Comparison of ENCODE assay signal across 18 mouse cellular contexts in the genomic region with DNA sequence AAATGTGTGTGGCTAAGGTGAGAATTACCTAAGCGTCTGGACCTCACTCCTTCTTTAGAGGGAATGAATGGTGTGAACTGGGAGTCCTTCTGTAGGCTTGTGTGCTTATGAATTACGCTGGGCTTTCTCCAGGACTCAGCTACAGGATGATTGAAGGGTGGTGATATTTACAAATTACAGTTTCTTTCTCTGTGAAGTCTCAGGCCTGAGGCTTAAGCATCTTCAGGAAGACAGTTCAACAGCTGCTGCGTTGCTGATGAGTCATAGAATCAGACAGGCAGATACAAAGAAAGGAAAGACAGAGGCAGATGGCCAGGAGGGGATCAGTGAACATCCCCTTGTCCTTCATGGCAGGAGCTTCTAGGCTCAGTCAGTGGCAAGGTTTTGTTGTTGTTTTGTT.
DNase-seq lines count a peak whose midpoint lies in the region; ATAC-seq lines count a peak whose summit lies in the region.
"Had no signal": no experiment of that assay in that cellular context is flagged by ENCODE, and none has a peak within 500 bp of the region (broad histone marks: within the 10 kb centered on the region; RNA-seq: fewer than 3 reads in every experiment).

No protein-coding gene starts in this region.

- DNase-seq in frontal cortex, postnatal 25 days (ENCODE audit: low spot score in 2 of 2), result no peak
- DNase-seq in right cerebral cortex, adult 18-20 months, result peak; percentile 14
- no peak for DNase-seq in right cerebral cortex, postnatal 36 days (ENCODE audit: low spot score in 2 of 2)
- no peak for DNase-seq in yolk sac, embryonic 10.5 days (ENCODE audit: low spot score)
- DNase-seq: adrenal gland, postnatal 14 days; kidney, adult 2 months; kidney, postnatal 36 days had no signal

- H3K4me2 ChIP-seq in hindbrain, embryonic 12.5 days (replicated peaks), result no peak overlapping the region
- no peak overlapping the region for H3K4me2 ChIP-seq in kidney, embryonic 14.5 days (replicated peaks; ENCODE audit: low read depth, low read length)
- H3K4me2 ChIP-seq: embryonic facial prominence, embryonic 13.5 days; heart, embryonic 13.5 days; limb, embryonic 12.5 days; neural tube, embryonic 12.5 days; stomach, embryonic 15.5 days had no signal

- no peaks in the 10 kb centered on the region for H3K27me3 ChIP-seq in hindbrain, embryonic 12.5 days
- no peaks in the 10 kb centered on the region for H3K27me3 ChIP-seq in kidney, embryonic 14.5 days (ENCODE audit: control insufficient read depth, insufficient read depth, low read length)
- H3K27me3 ChIP-seq: CH12.LX; embryonic facial prominence, embryonic 13.5 days; heart, embryonic 13.5 days; limb, embryonic 12.5 days; neural tube, embryonic 12.5 days; stomach, embryonic 15.5 days had no signal

- WGBS in hindbrain, embryonic 12.5 days, result 60% methylated on average over 3 of the region's 3 CpGs
- WGBS in kidney, embryonic 14.5 days, result 67% methylated on average over 3 of the region's 3 CpGs

- no peak overlapping the region for H3K27ac ChIP-seq in hindbrain, embryonic 12.5 days
- no peak overlapping the region for H3K27ac ChIP-seq in kidney, embryonic 14.5 days (ENCODE audit: low read depth, low read length)
- H3K27ac ChIP-seq: embryonic facial prominence, embryonic 13.5 days; heart, embryonic 13.5 days; limb, embryonic 12.5 days; liver, embryonic 14.5 days; neural tube, embryonic 12.5 days; stomach, embryonic 15.5 days had no signal

- no peak overlapping the region for H3K9ac ChIP-seq in hindbrain, embryonic 12.5 days
- no peak overlapping the region for H3K9ac ChIP-seq in kidney, embryonic 14.5 days (ENCODE audit: low read depth, low read length)
- H3K9ac ChIP-seq: embryonic facial prominence, embryonic 13.5 days; heart, embryonic 13.5 days; limb, embryonic 12.5 days; liver, embryonic 14.5 days; neural tube, embryonic 12.5 days; stomach, embryonic 15.5 days had no signal

- H3K36me3 ChIP-seq in hindbrain, embryonic 12.5 days, result no peaks in the 10 kb centered on the region
- H3K36me3 ChIP-seq in kidney, embryonic 14.5 days (ENCODE audit: control insufficient read depth, insufficient read depth, low read length), result no peaks in the 10 kb centered on the region
- H3K36me3 ChIP-seq: embryonic facial prominence, embryonic 13.5 days; heart, embryonic 13.5 days; limb, embryonic 12.5 days; neural tube, embryonic 12.5 days; stomach, embryonic 15.5 days had no signal

- H3K4me3 ChIP-seq in hindbrain, embryonic 12.5 days, result no peak overlapping the region
- no peak overlapping the region for H3K4me3 ChIP-seq in kidney, embryonic 14.5 days (ENCODE audit: low read length)
- H3K4me3 ChIP-seq: embryonic facial prominence, embryonic 13.5 days; heart, embryonic 13.5 days; limb, embryonic 12.5 days; neural tube, embryonic 12.5 days; stomach, embryonic 15.5 days had no signal

- ATAC-seq in frontal cortex, adult (ENCODE audit: low TSS enrichment), result peak; percentile 65
- ATAC-seq in hindbrain, embryonic 12.5 days (ENCODE audit: low FRiP score), result peak; percentile 52; the same call in 1 of the 2 replicates
- no peak for ATAC-seq in kidney, embryonic 14.5 days (ENCODE audit: low FRiP score, low TSS enrichment)
- ATAC-seq: lung, postnatal 0 days had no signal

- H3K4me1 ChIP-seq in hindbrain, embryonic 12.5 days, result no peaks in the 10 kb centered on the region
- H3K4me1 ChIP-seq in kidney, embryonic 14.5 days (ENCODE audit: control insufficient read depth, insufficient read depth, low read length), result no peaks in the 10 kb centered on the region
- H3K4me1 ChIP-seq: embryonic facial prominence, embryonic 13.5 days; stomach, embryonic 15.5 days had no signal

- no peaks in the 10 kb centered on the region for H3K9me3 ChIP-seq in hindbrain, embryonic 12.5 days (replicated peaks)
- H3K9me3 ChIP-seq in kidney, embryonic 14.5 days (ENCODE audit: control insufficient read depth, low read length), result no peaks in the 10 kb centered on the region
- H3K9me3 ChIP-seq: embryonic facial prominence, embryonic 13.5 days; heart, embryonic 13.5 days; limb, embryonic 12.5 days; neural tube, embryonic 12.5 days; stomach, embryonic 15.5 days had no signal
